Mouse (Mus musculus): Measurements from ENCODE around the gene Adgrg5.

DNA sequence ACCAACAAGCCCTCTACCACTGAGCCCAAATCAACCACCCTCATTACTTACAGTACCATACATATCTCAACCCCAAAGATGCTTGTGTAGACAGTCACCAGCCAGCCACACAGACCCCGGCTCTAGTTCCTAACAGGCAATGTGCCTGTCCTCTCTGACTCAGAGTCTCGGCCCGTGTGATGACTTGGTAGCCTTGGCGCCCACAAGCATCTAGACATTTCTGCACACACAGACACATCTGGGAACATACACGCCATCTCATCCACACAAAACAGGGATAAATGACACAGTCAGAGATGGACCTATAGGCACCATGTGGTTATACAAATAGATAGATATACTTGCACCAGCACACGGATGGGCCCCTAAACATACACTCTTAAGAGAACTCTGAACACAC, 9.2 kb upstream of the Adgrg5 start:
- TF ChIP-seq POLR2A (IDR thresholded peaks at IDR 0.05; ENCODE audit: borderline replicate concordance, extremely low read depth, low read depth, low read length) (no peak), CTCF (IDR thresholded peaks at IDR 0.05; ENCODE audit: insufficient read depth, low read length) (no peak)
